Mouse (Mus musculus) G1E-ER4 (cell line): ENCODE data around the gene Mamdc2. TPM values are rescaled to one million over a fixed set of nuclear protein-coding genes. Genes with fewer than 3 reads are reported as not detected.

ENCODE experiments used
- GATA1 ChIP-seq: IDR thresholded peaks from one replicate; pipeline ENCODE4 v1.8.0; 2012; ENCODE audit warnings: low read length, inconsistent platforms
- polyA plus RNA-seq: library from polyadenylated mRNA; stranded (reverse); fragments of >175 nt; gene quantifications from 2 replicates; pipeline ENCODE4 v1.2.3, GENCODE M21; 2012

Gene Mamdc2
- polyA plus RNA-seq: not detected in 2 replicates

- no peak for TF ChIP-seq GATA1
Measured at GRCm38 (mm10) chr19:23447988-23448497, at the start of gene Mamdc2. Gene Mamdc2, minus strand, starts transcription at chr19:23448442.

GRCm38 (mm10) chr19:23498011-23498410 lies 49.8 kb upstream of the Mamdc2 start:
- TF ChIP-seq GATA1: no peak

GRCm38 (mm10) chr19:23497171-23497917 lies 49.1 kb upstream of the Mamdc2 start:
- no peak for TF ChIP-seq GATA1

- TF ChIP-seq GATA1: no peak
Measured at GRCm38 (mm10) chr19:23496536-23496935, 48.3 kb upstream of the Mamdc2 start.

GRCm38 (mm10) chr19:23492663-23493062 lies 44.4 kb upstream of the Mamdc2 start:
- TF ChIP-seq GATA1: no peak

GRCm38 (mm10) chr19:23489780-23490179 lies 41.5 kb upstream of the Mamdc2 start:
- TF ChIP-seq GATA1: no peak

- no peak for TF ChIP-seq GATA1
Measured at GRCm38 (mm10) chr19:23487421-23487820, 39.2 kb upstream of the Mamdc2 start.

GRCm38 (mm10) chr19:23486631-23487270 lies 38.5 kb upstream of the Mamdc2 start:
- no peak for TF ChIP-seq GATA1

GRCm38 (mm10) chr19:23485940-23486600 lies 37.8 kb upstream of the Mamdc2 start:
- TF ChIP-seq GATA1: no peak

GRCm38 (mm10) chr19:23479597-23479967 lies 31.3 kb upstream of the Mamdc2 start:
- TF ChIP-seq GATA1: no peak

GRCm38 (mm10) chr19:23478895-23479596 lies 30.8 kb upstream of the Mamdc2 start:
- TF ChIP-seq GATA1: no peak

- TF ChIP-seq GATA1: no peak
Measured at GRCm38 (mm10) chr19:23477826-23478225, 29.6 kb upstream of the Mamdc2 start.

GRCm38 (mm10) chr19:23467866-23468265 lies 19.6 kb upstream of the Mamdc2 start:
- no peak for TF ChIP-seq GATA1

GRCm38 (mm10) chr19:23467011-23467410 lies 18.8 kb upstream of the Mamdc2 start:
- TF ChIP-seq GATA1: no peak

GRCm38 (mm10) chr19:23457492-23457891 lies 9.2 kb upstream of the Mamdc2 start:
- TF ChIP-seq GATA1: no peak

GRCm38 (mm10) chr19:23451361-23451760 lies 3.1 kb upstream of the Mamdc2 start:
- no peak for TF ChIP-seq GATA1
